Mouse (Mus musculus) right cerebral cortex, postnatal 25 days (tissue): ENCODE measurements around the gene Jarid2.

Experiments
- DNase-seq: peaks from one replicate; pipeline ENCODE4 v3.0.0; 2022

Gene Jarid2

GRCm38 (mm10) chr13:44784551-44784950 is 55.3 kb downstream of the Jarid2 start:
- no peak for DNase-seq

- peak; percentile 32 for DNase-seq
These were observed 57.0 kb downstream of the Jarid2 start for GRCm38 (mm10) chr13:44786291-44786690.

- DNase-seq = no peak
These were observed 59.3 kb downstream of the Jarid2 start for GRCm38 (mm10) chr13:44788352-44789125.

GRCm38 (mm10) chr13:44789982-44790381 is 60.7 kb downstream of the Jarid2 start:
- DNase-seq = no peak

- DNase-seq = no peak
These were observed 63.2 kb downstream of the Jarid2 start for GRCm38 (mm10) chr13:44792361-44792892.

GRCm38 (mm10) chr13:44795891-44796290 is 66.6 kb downstream of the Jarid2 start:
- no peak for DNase-seq

- DNase-seq = no peak
These were observed 67.5 kb downstream of the Jarid2 start for GRCm38 (mm10) chr13:44796775-44797174.

- DNase-seq = no peak
These were observed 69.0 kb downstream of the Jarid2 start for GRCm38 (mm10) chr13:44798280-44798679.

- no peak for DNase-seq
These were observed 69.9 kb downstream of the Jarid2 start for GRCm38 (mm10) chr13:44799166-44799565.

- DNase-seq = peak; percentile 8
These were observed 70.8 kb downstream of the Jarid2 start for GRCm38 (mm10) chr13:44800059-44800458.

- DNase-seq = peak; percentile 15
These were observed 75.6 kb downstream of the Jarid2 start for GRCm38 (mm10) chr13:44804876-44805275.

- no peak for DNase-seq
These were observed 79.0 kb downstream of the Jarid2 start for GRCm38 (mm10) chr13:44808307-44808706.

- no peak for DNase-seq
These were observed 81.7 kb downstream of the Jarid2 start for GRCm38 (mm10) chr13:44811021-44811420.

- no peak for DNase-seq
These were observed 82.3 kb downstream of the Jarid2 start for GRCm38 (mm10) chr13:44811601-44812000.

GRCm38 (mm10) chr13:44812381-44812780 is 83.1 kb downstream of the Jarid2 start:
- DNase-seq = no peak

GRCm38 (mm10) chr13:44819400-44819799 is 90.1 kb downstream of the Jarid2 start:
- DNase-seq = no peak

- DNase-seq = no peak
These were observed 93.3 kb downstream of the Jarid2 start for GRCm38 (mm10) chr13:44822578-44822977.

- DNase-seq = no peak
These were observed 99.6 kb downstream of the Jarid2 start for GRCm38 (mm10) chr13:44828903-44829302.

GRCm38 (mm10) chr13:44832104-44832503 is 102.8 kb downstream of the Jarid2 start:
- no peak for DNase-seq

- no peak for DNase-seq
These were observed 103.6 kb downstream of the Jarid2 start for GRCm38 (mm10) chr13:44832866-44833265.

- DNase-seq = no peak
These were observed 104.1 kb downstream of the Jarid2 start for GRCm38 (mm10) chr13:44833353-44833752.

GRCm38 (mm10) chr13:44837445-44837844 is 108.2 kb downstream of the Jarid2 start:
- no peak for DNase-seq

- peak; percentile 74 for DNase-seq
These were observed 110.9 kb downstream of the Jarid2 start for GRCm38 (mm10) chr13:44839866-44840835.
